Mouse (Mus musculus) left cerebral cortex, adult 8-10 months (tissue): ENCODE measurements around the gene Rsph9. TPM values are rescaled to one million over a fixed set of nuclear protein-coding genes. Genes with fewer than 3 reads are reported as not detected.

Experiments
- DNase-seq, 2 experiments: peaks; one replicate each; pipeline ENCODE4 v3.0.0; 2022; ENCODE audit warnings: low spot score in 2 of 2
- total RNA-seq, 4 experiments: library from RNA; stranded (reverse); gene quantifications; 2 replicates each; pipeline ENCODE4 v1.2.4; 2022

The Rsph9 gene
- total RNA-seq, 4 experiments from 2014 or later, result 17.8 to 21.3 (median 19.5) TPM

DNA sequence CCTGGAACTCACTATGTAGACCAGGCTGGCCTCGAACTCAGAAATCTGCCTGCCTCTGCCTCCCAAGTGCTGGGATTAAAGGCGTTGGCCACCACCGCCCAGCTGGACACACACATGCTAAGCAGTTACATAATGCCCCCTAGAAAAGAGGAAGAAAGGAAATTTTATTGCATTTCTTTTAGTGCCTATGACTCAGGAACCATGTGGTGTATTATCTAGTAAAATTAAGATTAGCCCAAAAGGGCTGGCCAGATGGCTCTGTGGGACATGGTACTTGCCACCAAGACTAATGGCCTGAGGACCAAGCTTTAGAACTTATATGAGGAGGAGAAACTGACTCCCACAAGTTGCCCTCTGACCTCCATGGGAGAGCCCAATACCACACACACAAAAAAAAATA lies 4.1 kb downstream of the Rsph9 start:
- DNase-seq, result no peak

DNA sequence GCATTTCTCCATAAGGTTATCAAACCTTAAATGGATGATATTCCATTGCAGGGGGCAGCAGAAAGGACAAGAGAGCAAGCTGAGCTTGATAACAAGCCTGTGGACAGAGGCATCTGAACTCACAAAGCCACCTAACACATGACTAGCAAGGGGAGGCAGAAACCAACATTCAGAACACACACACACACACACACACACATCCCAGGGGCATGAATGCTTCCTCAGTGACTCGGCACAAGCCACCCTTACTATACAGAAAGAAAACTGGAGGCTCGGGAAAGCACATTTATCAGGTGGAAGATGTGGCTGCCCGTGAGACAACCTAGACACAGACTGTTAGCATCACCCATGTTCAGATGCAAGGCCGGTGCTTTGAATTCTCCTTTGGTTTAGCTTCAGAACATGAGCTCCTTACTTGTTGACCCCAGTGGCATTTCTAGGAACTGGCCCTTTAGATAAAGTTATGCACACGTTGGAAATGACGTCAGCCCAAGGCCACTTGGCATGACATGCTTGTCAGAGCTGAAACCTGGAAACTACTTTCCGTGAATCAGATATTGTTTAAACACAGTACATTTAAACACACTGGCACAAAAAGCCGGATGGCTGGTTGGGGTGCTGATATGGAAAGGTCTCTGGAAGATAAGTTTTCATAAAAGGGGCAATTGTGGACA lies 5.3 kb downstream of the Rsph9 start:
- DNase-seq, result no peak

DNA sequence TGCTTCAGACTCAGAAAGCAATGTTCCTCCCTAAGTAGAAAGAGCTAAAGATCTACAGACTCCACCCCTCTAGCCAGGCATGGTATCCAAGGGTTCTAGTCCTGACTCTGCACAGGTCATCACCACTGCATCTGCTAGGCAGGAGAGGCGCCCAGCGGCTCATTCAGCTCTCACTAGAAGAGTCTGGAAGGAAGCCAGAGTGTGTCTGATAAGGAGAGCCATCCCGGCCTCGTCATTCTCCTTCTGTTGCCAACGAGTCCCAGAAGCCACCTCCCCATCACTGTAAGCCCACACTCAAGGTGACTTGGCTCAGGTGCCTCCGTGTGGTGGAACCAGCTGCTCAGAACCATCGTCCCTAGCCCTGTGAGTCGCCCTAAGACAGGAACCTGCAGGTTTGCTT lies 11.2 kb downstream of the Rsph9 start:
- DNase-seq, result no peak

DNA sequence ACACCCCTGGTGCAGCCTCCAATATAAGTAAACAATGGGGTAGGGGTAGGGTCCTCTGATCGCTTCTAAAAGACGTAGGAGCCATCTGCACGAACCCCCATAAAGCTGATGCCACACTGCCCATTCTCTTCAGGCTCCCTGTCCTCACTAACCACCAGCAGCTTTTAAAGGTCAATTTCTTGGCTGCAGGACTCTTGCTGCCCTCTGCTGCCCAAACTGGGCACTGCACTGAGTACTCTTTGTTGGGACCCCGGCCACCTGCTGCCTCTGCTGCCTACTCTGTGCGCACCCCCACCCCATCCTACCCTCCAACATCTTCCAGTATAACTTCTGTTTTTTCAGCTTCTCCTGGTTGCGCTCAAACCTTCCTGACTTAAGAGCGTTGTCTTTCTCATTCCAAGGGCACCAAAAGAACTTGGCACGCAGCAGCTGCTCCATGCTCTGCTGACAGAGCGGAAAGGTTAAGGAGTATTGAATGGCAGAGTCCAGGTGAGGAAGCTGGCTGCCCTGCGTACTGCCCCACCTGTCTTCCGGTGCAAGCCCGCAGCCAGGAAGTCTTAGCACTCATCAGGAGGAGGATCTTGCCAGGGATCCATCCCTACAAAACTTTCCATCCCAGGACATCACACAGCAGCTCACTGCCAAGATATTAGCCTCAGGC lies 11.8 kb downstream of the Rsph9 start:
- peak in 1 of 2 experiments; percentile 75 for DNase-seq

DNA sequence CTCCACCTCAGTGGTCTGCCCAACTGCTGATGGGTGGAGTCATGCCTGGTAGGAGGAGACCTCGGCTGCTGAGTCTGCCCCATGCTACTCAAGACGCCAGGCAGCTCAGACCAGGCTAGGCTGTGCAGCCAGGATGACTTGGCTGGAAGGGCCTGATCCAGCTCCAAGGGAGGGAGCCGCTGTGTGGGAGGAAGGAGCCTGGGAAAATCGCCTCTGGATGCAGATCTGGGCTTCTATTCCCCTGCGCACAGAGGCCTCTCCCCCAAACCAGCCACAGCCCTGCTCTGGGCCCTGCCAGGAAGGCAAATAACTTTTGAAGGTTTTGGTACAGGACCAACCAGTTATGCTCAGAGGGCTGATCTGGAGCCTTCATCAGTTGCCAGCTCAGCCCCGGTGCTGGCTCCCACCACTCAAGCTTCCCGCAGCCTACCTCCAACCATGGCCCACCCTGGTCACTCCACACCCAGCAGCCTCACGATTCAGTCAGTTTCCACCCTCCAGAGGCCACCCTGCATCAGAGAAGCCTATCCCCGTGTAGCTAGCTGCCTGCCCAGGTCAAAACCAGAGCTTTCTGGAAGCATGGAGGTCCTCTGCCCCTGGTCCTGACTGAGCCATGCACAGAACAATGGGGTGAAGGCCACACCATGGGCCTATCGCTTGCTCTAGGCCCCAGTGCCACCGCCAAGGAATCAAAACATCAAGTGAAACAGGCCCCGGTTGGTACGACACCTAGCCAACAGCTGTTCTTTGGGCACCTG lies 14.1 kb downstream of the Rsph9 start:
- DNase-seq, result no peak

DNA sequence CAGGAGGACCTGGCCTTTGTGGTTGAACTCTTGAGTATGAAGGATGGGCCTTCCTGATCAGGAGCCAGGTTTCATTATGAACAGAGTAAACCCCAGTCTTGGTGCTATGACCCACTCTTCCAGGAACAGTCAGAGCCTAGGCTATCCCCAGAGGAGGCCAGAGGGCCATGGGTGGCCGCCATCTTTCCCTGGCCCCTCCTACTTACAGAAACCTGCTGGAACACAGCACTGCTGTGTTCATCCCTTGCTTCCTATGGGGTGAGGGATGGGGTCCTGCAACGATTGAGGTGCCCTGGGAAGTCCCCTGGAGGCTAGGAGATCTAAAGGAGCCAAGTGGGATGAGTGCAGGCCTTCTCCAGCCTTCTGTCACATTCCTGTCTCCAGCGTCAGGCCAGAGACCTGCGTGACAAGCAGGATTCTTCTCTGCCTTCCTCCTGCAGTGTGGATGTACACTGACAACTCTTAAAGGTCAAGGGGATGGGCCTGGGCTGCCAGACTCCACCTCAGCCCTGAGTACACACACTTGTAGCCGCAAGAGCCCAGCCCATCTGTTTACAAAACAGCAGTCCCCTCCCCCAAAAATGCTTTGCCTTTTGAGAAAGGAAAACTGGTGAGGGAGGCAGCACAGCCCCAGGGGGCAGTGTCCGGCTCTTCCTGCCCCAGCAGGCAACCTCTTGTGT lies 16.1 kb downstream of the Rsph9 start:
- DNase-seq, result no peak

DNA sequence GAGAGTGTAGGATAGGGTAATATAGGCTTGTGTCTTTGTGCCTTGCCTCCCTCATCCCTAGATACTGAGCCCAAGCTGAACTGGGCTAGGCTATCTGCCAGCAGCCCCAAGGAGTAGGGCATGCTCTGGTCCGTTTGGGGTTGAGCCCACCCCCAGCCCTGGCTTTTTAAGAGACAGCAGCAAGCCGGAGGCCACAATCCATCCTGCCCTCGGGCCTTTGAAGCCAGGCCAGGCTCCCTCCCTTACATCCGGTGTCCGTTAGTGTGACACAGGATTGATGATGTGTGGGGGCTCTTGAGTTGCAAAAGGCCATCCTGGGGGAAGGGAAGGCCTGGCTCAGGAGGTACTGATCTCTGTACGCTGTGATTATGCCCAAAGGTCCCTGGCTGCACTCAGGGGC lies 17.4 kb downstream of the Rsph9 start:
- DNase-seq, result no peak

DNA sequence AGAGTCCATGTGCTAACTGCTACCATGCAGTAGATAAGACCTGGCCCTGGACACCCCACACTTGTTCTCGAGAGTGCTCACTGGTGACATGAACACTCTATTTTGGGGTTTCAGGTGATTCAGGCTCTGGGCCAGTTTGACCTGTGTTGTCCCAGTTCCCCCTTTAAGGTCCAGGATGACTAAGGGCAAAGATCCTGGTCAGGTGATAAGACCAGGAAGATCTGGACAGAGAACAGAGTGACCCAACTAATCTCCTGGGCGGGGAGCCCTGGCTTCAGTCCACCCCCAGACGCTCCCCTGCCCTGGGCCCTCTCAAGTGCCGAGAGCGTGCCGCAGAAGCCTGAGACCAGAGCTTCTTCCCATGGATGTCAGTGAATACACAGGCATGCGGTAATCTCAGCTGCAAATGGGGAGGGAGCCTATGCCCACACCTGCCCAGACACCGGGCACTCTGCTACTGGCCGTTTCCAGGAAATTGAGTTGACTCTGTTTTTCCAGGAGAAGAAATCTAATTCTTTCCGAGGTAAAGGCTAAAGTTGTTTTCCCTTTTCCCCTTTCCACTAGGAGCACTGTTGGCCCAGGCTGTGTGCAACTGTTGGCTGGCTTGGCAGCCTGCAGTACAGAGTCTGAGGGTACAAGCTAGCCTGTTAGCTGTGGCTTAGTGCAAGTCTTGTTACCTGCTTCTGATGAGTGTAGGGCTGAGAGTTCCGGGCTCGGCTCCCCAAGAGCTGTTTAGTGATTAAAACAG lies 19.9 kb downstream of the Rsph9 start:
- no peak for DNase-seq

DNA sequence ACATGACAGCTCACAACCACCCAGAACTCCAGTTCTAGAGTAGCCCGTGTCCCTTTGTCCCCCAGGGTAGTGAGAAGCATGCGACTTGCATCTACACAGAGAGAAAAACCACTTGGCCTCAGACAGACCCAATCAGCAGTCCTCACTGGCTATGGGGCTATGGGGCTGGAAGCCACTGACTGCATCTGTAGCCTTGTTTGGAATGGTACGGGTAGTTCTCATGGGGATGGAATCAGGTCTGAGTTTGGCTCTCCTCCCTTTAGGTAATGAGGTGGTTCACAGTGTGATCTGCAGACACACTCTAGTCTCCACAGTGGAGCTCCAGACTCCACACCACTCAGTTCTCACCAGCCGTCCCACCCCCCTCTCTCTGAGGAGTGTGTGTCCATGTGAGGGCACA lies 20.7 kb downstream of the Rsph9 start:
- DNase-seq, result no peak

DNA sequence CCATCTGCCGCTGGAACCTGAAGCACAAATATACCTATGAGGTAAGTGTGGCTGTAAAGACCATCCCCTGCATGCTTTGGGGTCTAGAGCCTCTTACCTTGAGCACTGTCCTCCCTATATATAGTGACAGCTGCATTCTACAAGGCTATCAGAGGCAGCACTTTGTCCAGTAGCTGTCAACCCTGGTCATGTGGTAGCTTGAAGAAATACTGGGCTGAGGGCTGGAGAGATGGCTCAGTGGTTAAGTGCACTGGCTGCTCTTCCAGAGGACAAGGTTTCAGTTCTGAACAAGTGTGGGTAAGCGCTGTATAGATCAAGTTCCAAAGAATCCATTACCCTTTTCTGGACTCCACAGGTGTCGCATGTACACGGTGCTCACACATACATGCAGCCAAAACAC lies 21.2 kb downstream of the Rsph9 start:
- no peak for DNase-seq

DNA sequence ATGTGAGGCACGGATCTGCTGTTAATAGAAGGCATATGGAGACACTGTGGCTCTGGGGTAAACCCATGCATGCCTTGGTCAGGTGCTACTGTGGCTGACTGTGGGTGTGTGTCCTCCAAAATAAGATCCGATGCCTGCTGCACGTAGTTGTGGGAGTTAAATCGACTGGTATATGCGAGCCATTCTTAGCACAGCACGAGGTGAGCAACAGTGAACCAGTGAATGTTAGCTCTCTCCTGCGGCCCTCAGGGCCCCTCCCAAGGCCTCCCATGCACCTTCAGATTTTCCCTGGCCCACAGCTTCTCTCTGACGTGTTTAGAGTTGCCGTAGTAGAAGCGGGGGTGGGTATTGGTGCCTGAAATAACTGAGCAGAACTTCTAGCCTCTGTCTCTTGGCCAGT lies 24.4 kb downstream of the Rsph9 start:
- DNase-seq, result peak in 1 of 2 experiments; percentile 72

DNA sequence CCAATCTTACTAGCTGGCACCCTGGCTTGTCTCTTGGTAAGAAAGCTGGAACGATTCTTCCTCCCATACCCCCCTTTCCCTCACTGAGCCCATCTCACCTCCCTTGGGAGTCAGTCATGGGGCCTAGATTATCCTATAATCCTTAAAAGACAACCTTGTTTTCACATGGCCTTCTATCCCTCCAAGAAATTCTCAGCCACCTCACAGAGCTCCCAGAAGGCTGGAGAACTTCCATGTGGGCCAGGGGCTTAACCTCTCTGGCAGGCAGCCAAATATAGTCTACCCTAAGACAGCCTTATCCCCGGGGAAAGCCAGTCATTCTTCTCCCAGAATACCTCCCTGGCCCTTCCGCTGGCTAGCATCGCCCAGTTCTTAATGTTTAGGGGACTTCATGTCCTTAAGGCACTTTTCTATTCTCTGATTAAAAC lies 25.6 kb downstream of the Rsph9 start:
- no peak for DNase-seq

DNA sequence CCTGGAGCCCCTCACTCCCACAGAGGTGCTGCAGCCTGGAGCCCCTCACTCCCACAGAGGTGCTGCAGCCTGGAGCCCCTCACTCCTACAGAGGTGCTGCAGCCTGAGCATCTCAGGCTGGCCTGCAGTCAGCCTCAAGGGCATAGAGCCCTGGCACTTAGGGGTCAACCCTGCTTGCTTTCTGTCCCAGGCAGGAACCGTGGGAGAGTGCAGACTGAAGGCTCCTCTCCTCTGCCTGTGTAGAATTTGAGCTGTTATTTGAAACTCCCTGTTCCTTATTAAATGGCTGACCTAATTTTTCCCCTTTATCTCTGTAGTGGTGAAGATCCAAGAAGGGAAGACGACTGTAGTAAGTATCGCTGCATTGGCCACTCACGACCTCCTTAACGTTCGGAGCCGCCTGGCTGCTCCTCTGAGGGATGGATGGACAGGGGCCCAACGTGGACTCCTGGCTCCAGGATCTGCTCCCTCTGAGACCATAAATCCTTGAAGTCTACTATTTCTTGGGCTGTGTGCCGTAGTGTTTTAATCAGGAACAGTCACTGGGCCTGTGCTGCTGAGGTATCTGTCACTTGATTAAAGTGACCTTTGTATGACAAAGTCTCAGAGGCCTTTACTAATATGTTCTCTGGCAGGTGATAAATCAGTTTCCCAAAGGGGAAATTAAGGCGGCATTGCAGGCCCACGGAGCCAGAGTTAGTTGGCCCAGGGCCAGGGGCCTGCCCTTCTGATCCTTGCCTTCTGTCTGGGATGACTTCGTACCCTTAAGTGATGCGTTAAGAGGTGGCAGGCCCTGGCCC lies 26.2 kb downstream of the Rsph9 start:
- DNase-seq, result no peak

DNA sequence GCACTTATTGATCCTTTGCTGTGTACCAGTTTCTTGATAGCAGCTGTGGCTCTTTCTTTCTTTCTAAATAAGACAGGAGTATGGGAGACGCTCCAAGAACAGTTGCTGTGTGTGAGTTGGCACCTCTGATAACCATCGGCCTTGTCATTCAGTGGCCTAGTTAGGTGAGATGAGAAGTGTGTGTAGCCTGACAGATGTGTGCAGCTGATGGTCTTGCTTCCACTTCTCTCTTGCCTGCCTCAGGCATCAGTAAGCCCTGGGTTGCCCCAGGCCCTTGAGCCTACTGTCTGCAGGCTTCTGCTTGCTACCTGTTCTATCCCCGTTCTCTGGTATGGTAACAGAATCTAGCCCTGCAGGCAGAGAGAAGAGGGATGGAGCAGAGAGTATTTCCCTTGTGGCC lies 27.1 kb downstream of the Rsph9 start:
- no peak for DNase-seq

DNA sequence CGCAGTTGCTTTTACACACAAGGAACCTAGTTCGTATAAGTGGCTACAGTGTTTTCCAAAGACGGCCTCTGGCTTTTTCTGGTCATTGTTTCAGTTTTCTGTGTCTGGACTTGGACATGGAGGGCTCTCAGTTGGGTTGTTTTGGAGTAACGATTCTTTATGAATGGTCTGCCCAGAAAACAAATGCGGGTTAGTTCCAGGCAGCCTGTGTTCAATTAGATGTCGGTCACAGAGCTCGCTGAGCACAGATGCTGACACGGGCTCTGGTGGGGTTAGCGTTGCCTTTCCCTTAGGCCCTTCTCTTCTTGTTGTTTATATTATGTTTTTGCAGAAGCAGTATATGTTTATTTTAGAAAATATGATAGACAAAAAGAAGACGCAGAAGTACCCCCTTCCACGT lies 27.9 kb downstream of the Rsph9 start:
- DNase-seq, result no peak

DNA sequence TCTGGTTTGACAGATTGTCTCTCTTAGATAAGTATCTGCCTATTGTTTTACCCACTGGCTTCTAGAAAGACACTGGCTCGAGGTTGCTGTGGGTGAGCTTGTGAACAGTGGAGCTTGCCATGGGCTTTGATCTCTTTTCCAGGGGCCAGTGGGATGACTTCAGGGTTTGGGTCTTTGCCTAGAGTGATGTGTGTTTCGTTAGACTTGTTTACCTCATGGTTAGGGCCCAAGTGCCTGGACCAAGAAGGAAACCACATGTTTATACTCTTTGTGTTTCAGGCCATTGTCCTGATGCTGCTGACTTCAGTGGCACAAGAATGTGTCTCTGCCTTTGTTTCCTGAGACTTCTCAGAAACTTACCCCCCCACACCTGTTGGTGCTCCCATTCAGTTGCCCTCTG lies 28.5 kb downstream of the Rsph9 start:
- no peak for DNase-seq

DNA sequence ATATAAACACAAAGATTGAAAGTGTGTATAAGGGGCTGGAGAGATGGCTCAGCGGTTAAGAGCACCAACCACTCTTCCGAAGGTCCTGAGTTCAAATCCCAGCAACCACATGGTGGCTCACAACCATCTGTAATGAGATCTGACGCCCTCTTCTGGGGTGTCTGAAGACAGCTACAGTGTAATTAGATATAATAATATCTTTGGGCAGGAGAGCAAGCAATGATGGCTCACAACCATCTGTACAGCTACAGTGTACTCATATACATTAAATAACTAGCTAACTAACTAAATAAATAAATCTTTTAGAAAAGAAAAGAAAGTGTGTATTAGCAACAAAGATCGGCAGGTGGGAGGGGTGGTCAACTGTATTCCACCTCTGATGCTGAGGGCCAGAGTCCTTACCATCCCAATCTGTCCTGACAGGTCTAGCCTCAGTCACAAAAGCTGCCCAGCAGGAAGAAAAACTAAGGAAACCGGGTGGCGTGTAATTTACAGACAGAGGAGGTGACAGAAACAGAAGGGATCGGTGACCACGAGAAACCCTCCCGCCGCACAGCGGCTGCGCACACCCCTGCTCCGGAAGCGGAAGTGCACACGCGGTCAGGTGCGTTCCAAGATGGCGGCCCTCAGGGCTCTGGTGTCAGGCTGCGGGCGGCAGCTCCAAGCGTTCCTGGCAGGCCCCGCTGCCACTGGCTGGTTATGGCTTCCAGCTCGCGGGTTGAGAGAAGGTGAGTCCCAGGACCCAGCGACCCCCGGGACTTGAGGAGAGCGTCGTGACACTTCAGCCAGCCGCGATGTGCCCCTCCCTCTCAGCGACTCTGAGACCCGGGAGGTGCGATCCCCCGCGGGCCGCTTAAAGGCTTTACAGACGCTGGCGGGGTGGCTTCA lies 33.4 kb downstream of the Rsph9 start, which contains the start of gene Mrps18a:
Gene Mrps18a (plus strand): TSS at position 585 of the 888 bp plus-strand sequence.
- DNase-seq, result peak; percentile 77 to 79

DNA sequence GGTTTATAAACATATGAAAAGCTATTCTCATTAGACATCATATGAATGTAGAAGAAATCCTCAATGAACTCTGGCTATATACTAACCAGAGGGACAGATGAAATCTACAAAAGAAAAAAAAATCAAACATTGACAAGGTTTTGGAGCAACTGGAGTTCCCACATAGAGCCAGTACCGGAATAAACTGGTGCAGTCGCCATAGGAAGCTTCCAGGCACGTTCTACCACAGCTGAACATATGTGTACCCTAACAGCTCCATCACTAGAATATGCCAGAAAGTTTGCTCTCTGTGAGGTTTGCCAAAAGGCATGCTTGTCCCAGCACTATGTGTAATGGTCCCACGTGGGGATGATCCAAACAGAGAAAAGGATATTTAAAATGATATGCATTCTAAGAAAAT lies 35.7 kb downstream of the Rsph9 start:
- no peak for DNase-seq

DNA sequence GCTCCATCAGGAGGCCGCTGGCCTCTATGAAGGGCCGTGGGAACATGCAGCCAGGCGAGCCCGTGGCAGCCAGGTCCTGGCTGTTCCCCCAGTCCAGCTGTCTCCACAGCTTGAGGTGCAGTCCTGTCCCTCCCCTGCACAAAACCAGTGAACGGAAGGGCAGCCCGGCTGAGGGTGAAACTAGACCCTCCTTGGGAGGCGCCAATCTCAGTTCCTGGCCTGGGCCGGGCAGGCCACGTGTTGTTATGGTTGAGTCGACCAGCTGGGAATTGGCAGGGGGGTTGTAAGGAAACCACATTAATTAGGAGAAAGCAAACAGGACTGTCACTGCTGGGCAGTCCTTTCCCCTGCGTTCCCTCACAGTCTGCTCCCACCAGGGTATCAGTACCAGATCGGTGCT lies 39.5 kb downstream of the Rsph9 start:
- DNase-seq, result no peak
